Mouse (Mus musculus) urinary bladder, postnatal 10 days (tissue): ENCODE results near the gene Dchs2.

Source experiments
- DNase-seq: peaks from one replicate; pipeline ENCODE4 v3.0.0; 2022; ENCODE audit warnings: low spot score

Dchs2 gene

GRCm38 (mm10) chr3:83251899-83252298, 124.2 kb downstream of the Dchs2 start:
- no peak for DNase-seq

GRCm38 (mm10) chr3:83259421-83259820, 131.7 kb downstream of the Dchs2 start:
- DNase-seq: no peak

GRCm38 (mm10) chr3:83266009-83266408, 138.3 kb downstream of the Dchs2 start:
- DNase-seq: no peak

- DNase-seq: no peak
Measured at GRCm38 (mm10) chr3:83270228-83270627, 142.5 kb downstream of the Dchs2 start.

GRCm38 (mm10) chr3:83270982-83271381, 143.2 kb downstream of the Dchs2 start:
- DNase-seq: no peak

GRCm38 (mm10) chr3:83273555-83274244, 146.0 kb downstream of the Dchs2 start:
- DNase-seq: no peak

GRCm38 (mm10) chr3:83275703-83276102, 148.0 kb downstream of the Dchs2 start:
- no peak for DNase-seq

GRCm38 (mm10) chr3:83283882-83284281, 156.1 kb downstream of the Dchs2 start:
- DNase-seq: no peak

- no peak for DNase-seq
Measured at GRCm38 (mm10) chr3:83286975-83287405, 159.2 kb downstream of the Dchs2 start.

GRCm38 (mm10) chr3:83288118-83288840, 160.5 kb downstream of the Dchs2 start:
- no peak for DNase-seq

- no peak for DNase-seq
Measured at GRCm38 (mm10) chr3:83290482-83290881, 162.7 kb downstream of the Dchs2 start.

GRCm38 (mm10) chr3:83290953-83291352, 163.2 kb downstream of the Dchs2 start:
- no peak for DNase-seq

GRCm38 (mm10) chr3:83299783-83300382, 172.1 kb downstream of the Dchs2 start:
- DNase-seq: no peak

GRCm38 (mm10) chr3:83303876-83304275, 176.1 kb downstream of the Dchs2 start:
- no peak for DNase-seq

GRCm38 (mm10) chr3:83345928-83346327, 218.2 kb downstream of the Dchs2 start:
- DNase-seq: no peak

GRCm38 (mm10) chr3:83368500-83369068, 240.8 kb downstream of the Dchs2 start:
- no peak for DNase-seq

GRCm38 (mm10) chr3:83369871-83370270, 242.1 kb downstream of the Dchs2 start:
- no peak for DNase-seq

- no peak for DNase-seq
Measured at GRCm38 (mm10) chr3:83374333-83374732, 246.6 kb downstream of the Dchs2 start.

- DNase-seq: no peak
Measured at GRCm38 (mm10) chr3:83376834-83377233, 249.1 kb downstream of the Dchs2 start.
